Mouse (Mus musculus) intestine, embryonic 16.5 days (tissue): ENCODE results near the gene Pop5. TPM values are rescaled to one million over a fixed set of nuclear protein-coding genes. Genes with fewer than 3 reads are reported as not detected.

Source experiments
- ATAC-seq: fragments of 200-750 bp; cut with Nextera tagmentation; 2 replicates; pipeline ENCODE4 v1.8.0; 2017; ENCODE audit warnings: moderate TSS enrichment, moderate library complexity
- H3K27ac ChIP-seq: fragments of 300-500 bp; sonication (generic); 2 replicates; pipeline ENCODE4 v1.5.1; 2014; ENCODE audit warnings: mild to moderate bottlenecking, low read length
- H3K27me3 ChIP-seq: fragments of 300-500 bp; sonication (generic); replicated peaks from 2 replicates; pipeline ENCODE4 v1.6.1; 2014; ENCODE audit warnings: low read length, control low read depth, mixed read lengths; ENCODE audit not compliant: control insufficient read depth, insufficient read depth
- H3K36me3 ChIP-seq: fragments of 300-500 bp; sonication (generic); 2 replicates; pipeline ENCODE4 v1.6.1; 2014; ENCODE audit warnings: low read length, control low read depth; ENCODE audit not compliant: control insufficient read depth, insufficient read depth
- H3K4me1 ChIP-seq: fragments of 300-500 bp; sonication (generic); 2 replicates; pipeline ENCODE4 v1.6.1; 2014; ENCODE audit warnings: low read length, control low read depth, mixed read lengths; ENCODE audit not compliant: control insufficient read depth, insufficient read depth
- H3K4me2 ChIP-seq: fragments of 300-500 bp; sonication (generic); 2 replicates; pipeline ENCODE4 v1.6.1; 2014; ENCODE audit warnings: low read depth, low read length, control low read depth
- H3K4me3 ChIP-seq: fragments of 300-500 bp; sonication (generic); 2 replicates; pipeline ENCODE4 v1.5.1; 2014; ENCODE audit warnings: mild to moderate bottlenecking, low read length
- H3K9ac ChIP-seq: fragments of 300-500 bp; sonication (generic); 2 replicates; pipeline ENCODE4 v1.6.1; 2014; ENCODE audit warnings: low read depth, low read length
- H3K9me3 ChIP-seq: fragments of 300-500 bp; sonication (generic); 2 replicates; pipeline ENCODE4 v1.6.1; 2016; ENCODE audit warnings: low read length, control low read depth; ENCODE audit not compliant: control insufficient read depth
- WGBS: fragments of 180-500 bp; shearing (Covaris S2); extraction: QIAGEN DNeasy Blood & Tissue Kit; methylation state at CpG from one replicate; pipeline ENCODE4 v1.1.7; 2014; 5-methylcytosine and 5-hydroxymethylcytosine counted together
- polyA plus RNA-seq: library from polyadenylated mRNA; unstranded; fragments of >200 nt; fragmentation: Nextera tagmentation; extraction: Ambion mirVana; gene quantifications from 2 replicates; pipeline ENCODE4 v1.2.1, GENCODE M21; 2015

The Pop5 gene
- polyA plus RNA-seq, 1 experiment from 2014 or later, result 141 TPM

DNA sequence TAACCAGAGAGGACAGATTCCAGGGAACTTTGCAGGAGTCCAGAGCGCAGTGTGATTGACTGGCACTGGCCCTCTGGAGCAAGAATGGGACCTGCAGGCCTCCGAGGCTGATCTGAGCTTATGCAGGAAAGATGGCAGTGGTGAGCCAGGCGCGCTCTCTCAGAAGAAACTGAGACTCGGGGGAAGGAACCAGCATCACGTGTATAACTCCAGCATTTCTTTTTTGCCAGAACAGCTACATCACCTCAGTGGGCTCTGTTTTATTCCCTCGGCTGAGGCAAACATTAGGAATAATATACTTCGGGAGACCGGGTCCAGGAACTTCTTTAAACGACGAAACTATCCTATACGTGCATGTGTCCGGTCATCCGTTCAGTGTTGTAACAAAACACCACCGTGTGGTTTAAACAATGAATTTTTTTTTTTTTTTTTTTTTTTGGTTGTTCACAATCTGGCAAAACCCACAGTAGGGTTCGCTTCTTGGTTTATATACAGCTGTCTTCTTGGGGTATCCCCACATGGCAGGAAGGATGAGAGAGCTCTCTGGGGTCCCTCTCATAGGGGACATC is 4.0 kb upstream of the Pop5 start:
- WGBS, result 35% methylated on average over 16 of the region's 16 CpGs
- Histone ChIP-seq H3K4me3 (no peak overlapping the region), H3K4me2 (no peak overlapping the region)

DNA sequence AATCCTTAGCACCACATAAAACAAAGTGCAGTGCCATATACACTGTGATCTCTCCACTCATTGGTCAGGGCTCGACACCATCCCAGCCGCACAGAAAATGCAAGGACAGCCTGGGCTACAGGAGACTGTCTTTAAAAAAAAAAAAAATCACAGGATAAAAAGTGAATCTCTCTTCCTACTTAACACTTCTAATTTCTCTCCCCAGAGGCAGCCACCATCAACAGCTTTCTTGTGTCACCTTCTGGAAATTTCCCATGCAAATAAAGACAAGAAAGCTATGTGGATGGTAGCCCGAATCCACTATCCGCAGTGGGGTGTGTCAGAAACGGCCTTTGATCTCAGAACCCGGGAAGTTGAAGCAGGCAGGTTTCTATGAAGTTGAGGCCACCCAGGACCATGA is 3.1 kb upstream of the Pop5 start:
- WGBS, result 58% methylated on average over 6 of the region's 6 CpGs
- Histone ChIP-seq H3K9ac (no peak overlapping the region), H3K27me3 (0 out of 2 replicates have a peak, but pooled peaks cover 2% of the 10 kb centered on the region), H3K9me3 (no peaks in the 10 kb centered on the region), H3K27ac (no peak overlapping the region), H3K4me2 (no peak overlapping the region), H3K4me3 (no peak overlapping the region), H3K4me1 (peaks cover 5% of the 10 kb centered on the region), H3K36me3 (no peaks in the 10 kb centered on the region)
- no peak for ATAC-seq

More for the DNA sequence above, 4.0 kb upstream of the Pop5 start:
- 0 out of 2 replicates have a peak, but pooled peaks cover 2% of the 10 kb centered on the region for H3K27me3 ChIP-seq
- no peak overlapping the region for H3K9ac ChIP-seq
- no peaks in the 10 kb centered on the region for H3K9me3 ChIP-seq
- H3K4me1 ChIP-seq, result peaks cover 5% of the 10 kb centered on the region
- no peaks in the 10 kb centered on the region for H3K36me3 ChIP-seq
- H3K27ac ChIP-seq, result no peak overlapping the region
- ATAC-seq, result no peak

DNA sequence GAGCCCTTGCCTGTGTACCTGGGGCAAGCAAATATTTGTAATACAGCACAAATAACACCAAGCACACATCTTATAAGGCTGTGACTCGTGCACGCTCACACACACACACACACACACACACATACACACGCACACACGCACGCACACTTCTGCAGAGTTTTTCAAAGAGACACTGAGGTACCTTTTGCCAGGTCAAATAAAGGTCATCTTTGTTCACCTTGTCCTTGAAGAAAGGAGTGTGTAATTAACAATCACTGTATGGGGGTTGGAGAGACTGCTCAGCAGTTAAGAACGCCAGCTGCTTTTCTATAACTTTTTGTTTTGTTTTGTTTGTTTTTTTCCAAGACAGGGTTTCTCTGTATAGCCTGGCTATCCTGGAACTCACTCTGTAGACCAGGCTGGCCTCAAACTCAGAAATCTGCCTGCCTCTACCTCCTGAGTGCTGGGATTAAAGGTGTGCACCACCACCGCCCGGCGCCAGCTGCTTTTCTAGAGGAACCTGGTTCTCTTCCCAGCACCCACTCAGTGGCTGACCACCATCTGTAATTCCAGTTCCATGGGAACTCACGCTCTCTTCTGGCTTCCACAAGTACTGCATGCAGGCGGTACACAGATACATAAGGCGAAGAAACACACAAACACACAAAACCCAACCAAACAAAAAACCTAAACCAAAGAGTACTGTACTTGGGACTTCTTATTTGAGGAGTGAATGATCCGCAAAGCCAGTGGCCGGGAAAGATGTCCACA is 2.4 kb upstream of the Pop5 start:
- Histone ChIP-seq H3K36me3 (no peaks in the 10 kb centered on the region), H3K4me3 (no peak overlapping the region), H3K27ac (no peak overlapping the region), H3K27me3 (0 out of 2 replicates have a peak, but pooled peaks cover 2% of the 10 kb centered on the region), H3K9me3 (no peaks in the 10 kb centered on the region), H3K9ac (no peak overlapping the region), H3K4me2 (no peak overlapping the region), H3K4me1 (peaks cover 5% of the 10 kb centered on the region)
- no peak for ATAC-seq
- WGBS, result 92% methylated on average over 14 of the region's 14 CpGs

DNA sequence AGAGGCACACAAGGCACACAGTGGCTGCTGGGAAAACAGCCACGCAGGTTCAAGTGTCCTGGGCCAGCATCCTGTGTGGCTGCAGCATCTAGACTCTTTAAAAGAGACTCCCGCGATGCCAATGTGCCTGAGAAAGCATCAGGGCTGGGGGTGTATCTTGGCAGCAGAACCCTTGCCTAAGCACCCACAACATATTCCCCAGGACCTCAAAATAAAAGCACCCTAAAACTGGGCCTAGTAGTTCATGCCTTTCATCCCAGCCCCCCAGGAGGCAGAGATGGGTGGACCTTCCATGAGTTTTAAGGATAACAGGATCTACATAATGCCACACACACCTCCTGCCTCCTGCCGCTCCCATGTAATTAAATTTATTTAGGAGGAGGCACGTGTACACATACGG is 1.1 kb upstream of the Pop5 start:
- WGBS, result 72% methylated on average over 6 of the region's 6 CpGs
- no peak overlapping the region for H3K4me3 ChIP-seq
- no peak overlapping the region for H3K27ac ChIP-seq
- H3K9me3 ChIP-seq, result no peaks in the 10 kb centered on the region
- H3K9ac ChIP-seq, result no peak overlapping the region
- no peak for ATAC-seq
- 0 out of 2 replicates have a peak, but pooled peaks cover 2% of the 10 kb centered on the region for H3K27me3 ChIP-seq
- no peaks in the 10 kb centered on the region for H3K36me3 ChIP-seq
- no peak overlapping the region for H3K4me2 ChIP-seq
- peaks cover 12% of the 10 kb centered on the region for H3K4me1 ChIP-seq

DNA sequence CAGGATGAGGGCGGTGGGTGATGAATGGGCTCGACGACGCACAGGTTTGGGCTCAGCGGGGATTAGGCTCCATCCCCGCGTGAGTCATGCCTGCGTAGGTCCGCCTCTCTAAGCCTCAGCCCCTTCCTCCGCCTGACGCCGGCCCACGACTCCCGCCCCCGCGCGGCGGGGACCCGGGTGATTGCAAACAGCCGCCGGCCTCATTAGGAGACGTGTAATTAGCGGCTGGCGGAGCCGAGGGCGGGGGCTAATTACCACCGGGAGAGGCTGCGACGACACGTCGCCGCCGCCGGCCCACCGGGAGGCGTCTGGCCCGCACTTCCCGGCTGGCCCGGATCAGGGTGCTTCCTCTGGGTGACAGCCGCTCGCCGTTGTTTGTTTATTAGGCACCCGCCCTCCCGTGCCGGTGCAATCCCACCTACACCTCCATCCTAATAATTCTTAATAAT is 289 bp upstream of the Pop5 start:
- ATAC-seq, result peak; percentile 32
- Histone ChIP-seq H3K36me3 (peaks cover 6% of the 10 kb centered on the region; the same call in 1 of the 2 replicates), H3K9me3 (no peaks in the 10 kb centered on the region), H3K4me2 (peak overlapping the region; percentile 91), H3K9ac (peak overlapping the region; percentile 77), H3K27ac (no peak overlapping the region), H3K4me1 (peaks cover 12% of the 10 kb centered on the region), H3K4me3 (peak overlapping the region; percentile 61), H3K27me3 (0 out of 2 replicates have a peak, but pooled peaks cover 2% of the 10 kb centered on the region)
- under 1% methylated on average over 45 of the region's 45 CpGs for WGBS

DNA sequence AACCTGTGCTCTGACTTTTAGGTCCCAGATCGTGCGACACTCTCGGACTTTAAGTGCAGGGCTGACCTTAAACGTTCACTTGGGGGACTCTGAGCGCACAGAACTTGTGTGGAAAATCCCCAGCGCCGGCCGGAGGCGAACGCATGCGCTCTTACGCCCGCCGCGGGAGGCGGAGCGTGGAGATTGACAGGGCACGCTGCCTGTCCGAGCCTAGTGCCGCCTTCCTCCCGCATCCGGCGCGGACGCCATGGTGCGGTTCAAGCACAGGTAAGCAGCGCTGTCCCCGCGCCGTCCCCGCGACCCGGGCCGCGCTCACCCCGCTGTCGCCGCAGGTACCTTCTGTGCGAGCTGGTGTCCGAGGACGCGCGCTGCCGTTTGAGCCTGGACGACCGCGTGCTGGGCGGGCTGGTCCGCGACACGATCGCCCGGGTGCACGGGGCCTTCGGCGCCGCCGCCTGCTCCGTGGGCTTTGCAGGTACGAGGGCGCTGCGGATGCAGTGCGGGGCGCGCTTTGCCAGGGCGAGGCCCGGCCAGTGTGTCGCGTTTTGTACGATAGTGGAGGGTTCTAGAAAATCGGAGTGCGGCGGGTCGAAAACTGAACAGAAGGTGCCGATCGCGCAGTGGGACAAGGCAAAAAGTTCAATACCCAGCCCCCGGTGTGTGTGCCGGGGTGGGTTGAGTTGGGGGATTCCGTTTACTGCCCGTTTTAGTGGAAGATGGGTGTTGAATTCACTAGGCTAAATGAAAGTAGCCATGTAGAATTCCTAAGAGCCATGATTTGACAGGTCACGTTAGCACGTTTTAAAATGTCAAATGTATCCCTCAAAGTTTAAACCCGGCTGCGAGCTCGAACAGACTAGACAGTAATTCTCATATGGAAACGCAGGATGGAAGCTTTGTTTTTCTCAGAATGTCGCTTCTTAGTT is 2.4 kb downstream of the Pop5 start:
- Histone ChIP-seq H3K4me3 (peak overlapping the region; percentile 92), H3K27ac (peak overlapping the region; percentile 45), H3K4me1 (peaks cover 12% of the 10 kb centered on the region), H3K36me3 (peaks cover 18% of the 10 kb centered on the region), H3K9me3 (no peaks in the 10 kb centered on the region), H3K4me2 (peak overlapping the region; percentile 80), H3K27me3 (0 out of 2 replicates have a peak, but pooled peaks cover 2% of the 10 kb centered on the region), H3K9ac (peak overlapping the region; percentile 86)
- WGBS, result under 1% methylated on average over 88 of the region's 88 CpGs
- peak; percentile 89 for ATAC-seq

DNA sequence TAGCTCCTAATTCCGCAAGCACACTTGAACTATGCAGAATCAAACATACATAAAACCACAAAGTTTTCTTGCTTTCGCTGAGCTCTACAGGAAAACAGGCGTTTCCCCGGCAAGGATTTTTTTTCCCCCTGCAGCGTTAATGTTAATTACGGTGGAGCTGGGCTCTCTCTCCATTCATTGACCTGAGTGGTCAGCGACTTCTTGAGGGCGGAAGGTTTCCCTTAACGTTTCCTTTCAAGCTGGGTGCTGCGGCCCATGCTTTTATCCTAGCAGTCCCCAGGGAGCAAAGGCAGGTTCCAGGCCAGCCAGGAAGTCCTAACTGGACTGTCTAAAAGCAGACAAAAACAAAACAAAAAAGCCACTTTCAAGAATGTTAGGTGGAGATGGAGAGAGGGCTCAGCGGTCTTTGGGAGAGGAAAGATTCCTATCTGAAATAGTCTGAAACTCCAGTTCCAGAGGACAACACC is 3.1 kb downstream of the Pop5 start:
- Histone ChIP-seq H3K9me3 (no peaks in the 10 kb centered on the region), H3K9ac (peak overlapping the region; percentile 86), H3K4me2 (peak overlapping the region; percentile 80), H3K4me3 (peak overlapping the region; percentile 92), H3K36me3 (peaks cover 23% of the 10 kb centered on the region), H3K27me3 (0 out of 2 replicates have a peak, but pooled peaks cover 2% of the 10 kb centered on the region), H3K27ac (no peak overlapping the region), H3K4me1 (peaks cover 12% of the 10 kb centered on the region)
- WGBS, result 6% methylated on average over 11 of the region's 11 CpGs
- no peak for ATAC-seq

DNA sequence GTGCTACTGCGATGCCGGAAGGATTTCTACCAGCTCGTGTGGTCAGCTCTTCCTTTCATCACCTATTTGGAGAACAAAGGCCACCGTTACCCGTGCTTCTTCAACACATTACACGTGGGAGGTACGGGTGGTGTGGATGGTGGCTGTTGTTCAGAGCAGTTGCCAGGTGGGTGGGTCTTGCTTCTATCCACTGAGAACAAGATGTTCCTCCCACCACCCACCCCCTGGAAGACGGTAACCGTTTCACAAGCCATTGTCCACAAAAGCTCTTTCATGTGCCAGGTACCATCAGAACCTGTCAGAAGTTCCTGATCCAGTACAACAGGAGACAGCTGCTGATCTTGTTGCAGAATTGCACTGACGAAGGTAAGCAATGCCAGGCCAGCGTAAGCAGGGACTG is 4.6 kb downstream of the Pop5 start:
- no peak overlapping the region for H3K27ac ChIP-seq
- peaks cover 11% of the 10 kb centered on the region for H3K4me1 ChIP-seq
- H3K4me3 ChIP-seq, result no peak overlapping the region
- ATAC-seq, result no peak
- H3K27me3 ChIP-seq, result no peaks in the 10 kb centered on the region
- no peak overlapping the region for H3K9ac ChIP-seq
- H3K9me3 ChIP-seq, result no peaks in the 10 kb centered on the region
- 85% methylated on average over 11 of the region's 11 CpGs for WGBS
- H3K36me3 ChIP-seq, result peaks cover 31% of the 10 kb centered on the region
- no peak overlapping the region for H3K4me2 ChIP-seq

DNA sequence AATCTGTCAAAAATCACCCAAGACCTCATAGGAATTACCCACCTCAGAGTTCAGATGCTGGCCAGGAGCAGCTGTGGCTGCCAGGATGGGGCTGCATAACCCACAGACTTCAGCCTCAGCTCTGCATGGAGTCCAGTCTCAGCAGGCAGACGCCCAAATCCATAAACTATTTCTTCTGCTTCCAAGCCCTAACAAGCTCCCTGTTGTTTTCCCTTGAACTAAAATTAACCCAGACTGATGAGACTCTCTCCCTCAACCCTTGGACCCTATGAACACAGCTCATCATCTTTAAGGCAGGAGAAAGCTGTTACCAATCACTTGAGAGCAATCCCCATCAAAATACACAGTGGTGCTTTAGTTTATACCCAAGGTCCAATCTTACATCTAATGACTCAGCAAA is 19.8 kb downstream of the Pop5 start:
- Histone ChIP-seq H3K4me2 (no peak overlapping the region), H3K4me1 (no peaks in the 10 kb centered on the region), H3K27me3 (no peaks in the 10 kb centered on the region), H3K9me3 (no peaks in the 10 kb centered on the region), H3K27ac (no peak overlapping the region), H3K9ac (no peak overlapping the region), H3K4me3 (no peak overlapping the region), H3K36me3 (peaks cover 37% of the 10 kb centered on the region)
- ATAC-seq, result no peak
- WGBS, result 87% methylated on average over 1 of the region's 1 CpGs
